Mouse (Mus musculus): ENCODE measurements around the gene Map2k2.
"Not testable (repeated sequence)": the region's sequence is repeated elsewhere in the genome, so short reads cannot be mapped to it uniquely, and the experiment has no call there.

Map2k2 gene

DNA sequence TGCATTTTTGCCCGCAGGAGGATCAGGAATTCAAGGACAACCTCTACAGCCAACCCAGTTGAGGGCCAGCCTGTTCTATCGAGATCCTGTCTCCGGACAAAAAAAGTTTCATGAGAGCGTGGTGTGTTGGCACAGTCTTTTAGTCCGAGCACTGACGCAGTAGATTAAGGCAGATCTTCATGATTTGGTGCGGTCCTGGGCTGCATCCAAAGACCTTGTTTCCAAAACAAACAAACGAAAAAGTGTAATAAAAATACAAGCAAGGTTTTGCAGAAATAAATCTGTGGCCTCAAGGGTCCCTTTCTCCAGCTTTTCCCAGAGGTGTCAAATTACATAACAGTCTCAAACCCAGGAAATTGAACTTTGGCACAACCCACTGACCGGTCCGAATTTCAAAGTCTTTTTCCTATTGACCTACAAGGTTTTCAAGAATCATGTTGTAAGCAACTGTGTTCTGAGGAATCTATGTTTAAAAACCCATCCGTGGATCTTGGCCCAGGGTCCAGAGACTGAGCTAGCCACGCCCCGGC lies 70.3 kb downstream of the Map2k2 start:
- no peak for DNase-seq (ENCODE audit: extremely low read depth, low read depth)

DNA sequence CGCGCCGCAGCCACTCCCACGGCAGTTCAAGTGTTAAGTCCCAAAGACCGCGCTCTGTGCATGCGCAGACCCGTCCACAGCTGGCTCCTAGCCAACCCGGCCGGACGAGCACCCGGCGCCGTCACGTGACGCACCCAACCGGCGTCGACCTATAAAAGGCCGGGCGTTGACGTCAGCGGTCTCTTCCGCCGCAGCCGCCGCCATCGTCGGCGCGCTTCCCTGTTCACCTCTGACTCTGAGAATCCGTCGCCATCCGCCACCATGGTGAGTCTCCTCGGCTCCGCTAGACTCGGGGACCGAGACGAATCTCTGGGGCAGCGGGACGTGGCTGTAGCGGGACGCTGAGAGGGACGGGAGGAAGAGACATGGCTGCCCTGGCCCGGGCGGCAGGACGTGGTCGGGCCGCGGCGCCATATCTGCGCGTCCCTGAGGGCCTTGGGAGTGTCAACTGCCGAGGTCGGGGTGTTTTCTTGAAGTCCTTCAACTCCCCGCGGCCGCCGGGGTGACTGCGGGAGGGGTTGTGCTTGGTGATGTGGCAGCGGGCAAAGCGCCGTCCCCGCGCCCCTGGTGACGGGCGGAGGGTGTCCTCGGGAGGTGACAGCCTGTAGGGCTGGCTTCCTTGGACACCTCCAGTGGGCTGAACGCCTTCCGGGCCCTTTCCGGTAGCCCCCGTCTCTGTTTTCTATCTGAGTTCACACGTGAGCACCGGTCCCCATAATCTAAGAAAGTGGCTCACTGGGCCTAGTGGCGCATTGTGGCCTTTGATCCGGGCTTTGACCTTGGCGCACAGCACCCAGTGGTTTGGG lies 71.0 kb downstream of the Map2k2 start, which contains the start of gene Eef2:
Gene Eef2 (plus strand): TSS at position 166 of the 806 bp plus-strand sequence.
- DNase-seq (ENCODE audit: extremely low read depth, low read depth): peak; percentile 79

DNA sequence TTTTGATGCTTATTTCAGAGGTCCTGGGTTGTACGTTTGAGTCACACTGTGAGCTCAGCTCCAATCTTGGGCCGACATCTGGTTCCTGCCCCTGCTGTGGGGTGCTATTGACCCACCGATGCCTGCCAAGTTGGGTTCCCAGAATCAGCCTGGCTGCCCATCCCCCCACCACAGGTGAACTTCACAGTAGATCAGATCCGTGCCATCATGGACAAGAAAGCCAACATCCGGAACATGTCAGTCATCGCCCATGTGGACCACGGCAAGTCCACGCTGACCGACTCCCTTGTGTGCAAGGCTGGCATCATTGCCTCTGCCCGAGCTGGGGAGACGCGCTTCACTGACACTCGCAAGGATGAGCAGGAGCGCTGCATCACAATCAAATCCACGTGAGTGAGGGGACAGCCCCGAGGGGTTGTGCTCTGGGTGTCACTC lies 71.8 kb downstream of the Map2k2 start:
- DNase-seq (ENCODE audit: extremely low read depth, low read depth): no peak

DNA sequence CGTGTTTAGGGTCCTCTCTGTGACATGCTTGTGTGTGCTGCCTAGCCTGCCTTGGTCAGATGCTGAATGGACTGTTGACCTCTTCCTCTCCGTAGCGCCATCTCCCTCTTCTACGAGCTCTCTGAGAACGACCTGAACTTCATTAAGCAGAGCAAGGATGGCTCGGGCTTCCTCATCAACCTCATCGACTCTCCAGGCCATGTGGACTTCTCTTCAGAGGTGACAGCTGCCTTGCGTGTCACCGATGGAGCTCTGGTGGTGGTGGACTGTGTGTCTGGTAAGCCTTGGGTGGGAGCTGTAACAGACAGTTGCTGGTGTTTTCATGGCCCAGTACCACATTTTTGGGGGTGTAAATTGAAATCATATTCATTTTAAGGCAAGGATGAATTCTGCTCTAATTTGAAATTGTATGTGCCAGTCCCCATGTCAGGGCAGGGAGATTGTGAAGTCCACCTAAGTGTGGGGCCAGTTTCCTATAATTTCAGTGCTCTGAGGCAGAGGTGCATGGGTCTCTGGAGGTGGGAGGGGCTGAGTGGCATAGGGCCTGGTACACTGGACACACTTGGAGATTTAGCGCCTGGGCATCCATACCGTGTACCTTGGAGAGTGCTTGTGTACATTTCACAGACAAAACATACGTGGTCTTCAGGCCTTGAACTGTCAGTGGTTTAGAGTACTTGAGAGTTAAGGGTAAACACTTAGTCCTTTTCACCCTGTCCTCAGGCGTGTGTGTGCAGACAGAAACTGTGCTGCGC lies 72.4 kb downstream of the Map2k2 start:
- no peak for DNase-seq (ENCODE audit: extremely low read depth, low read depth)

DNA sequence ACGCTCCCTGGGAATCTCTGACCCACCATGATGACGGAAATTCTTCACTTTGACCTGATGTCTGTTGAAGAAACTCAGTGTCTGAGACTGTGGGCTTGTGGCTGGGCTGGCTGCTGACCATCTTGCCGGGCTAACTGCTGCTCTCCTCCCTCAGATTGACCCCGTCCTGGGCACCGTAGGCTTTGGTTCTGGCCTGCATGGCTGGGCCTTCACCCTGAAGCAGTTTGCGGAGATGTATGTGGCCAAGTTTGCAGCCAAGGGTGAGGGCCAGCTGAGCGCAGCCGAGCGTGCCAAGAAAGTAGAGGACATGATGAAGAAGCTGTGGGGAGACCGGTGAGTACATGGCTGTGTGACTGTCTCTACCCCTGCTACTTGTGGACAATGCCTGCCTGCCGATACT lies 73.2 kb downstream of the Map2k2 start:
- DNase-seq (ENCODE audit: extremely low read depth, low read depth): no peak

DNA sequence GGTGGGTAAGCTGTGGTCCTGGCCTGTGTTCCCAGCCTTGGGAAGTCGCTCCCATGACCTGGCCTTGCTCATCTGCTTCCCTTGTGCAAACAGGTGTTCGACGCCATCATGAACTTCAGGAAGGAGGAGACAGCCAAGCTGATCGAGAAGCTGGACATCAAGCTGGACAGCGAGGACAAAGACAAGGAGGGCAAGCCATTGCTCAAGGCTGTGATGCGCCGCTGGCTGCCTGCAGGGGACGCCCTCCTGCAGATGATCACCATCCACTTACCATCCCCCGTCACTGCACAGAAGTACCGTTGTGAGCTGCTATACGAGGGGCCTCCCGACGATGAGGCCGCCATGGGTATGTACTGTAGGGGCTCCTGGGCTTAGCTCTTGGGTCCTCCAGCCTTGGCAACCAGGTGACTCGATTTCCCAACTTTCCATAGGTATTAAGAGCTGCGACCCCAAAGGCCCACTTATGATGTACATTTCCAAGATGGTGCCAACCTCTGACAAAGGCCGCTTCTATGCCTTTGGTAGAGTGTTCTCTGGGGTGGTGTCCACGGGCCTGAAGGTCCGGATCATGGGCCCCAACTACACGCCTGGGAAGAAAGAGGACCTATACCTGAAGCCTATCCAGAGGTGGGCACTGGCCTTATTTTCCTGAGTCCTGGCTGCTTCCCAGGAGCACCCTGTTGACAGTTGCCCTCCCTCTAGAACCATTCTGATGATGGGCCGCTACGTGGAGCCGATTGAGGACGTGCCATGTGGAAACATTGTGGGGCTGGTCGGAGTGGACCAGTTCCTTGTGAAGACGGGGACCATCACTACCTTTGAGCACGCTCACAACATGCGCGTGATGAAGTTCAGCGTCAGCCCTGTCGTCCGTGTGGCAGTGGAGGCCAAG lies 74.0 kb downstream of the Map2k2 start:
- no peak for DNase-seq (ENCODE audit: extremely low read depth, low read depth)

DNA sequence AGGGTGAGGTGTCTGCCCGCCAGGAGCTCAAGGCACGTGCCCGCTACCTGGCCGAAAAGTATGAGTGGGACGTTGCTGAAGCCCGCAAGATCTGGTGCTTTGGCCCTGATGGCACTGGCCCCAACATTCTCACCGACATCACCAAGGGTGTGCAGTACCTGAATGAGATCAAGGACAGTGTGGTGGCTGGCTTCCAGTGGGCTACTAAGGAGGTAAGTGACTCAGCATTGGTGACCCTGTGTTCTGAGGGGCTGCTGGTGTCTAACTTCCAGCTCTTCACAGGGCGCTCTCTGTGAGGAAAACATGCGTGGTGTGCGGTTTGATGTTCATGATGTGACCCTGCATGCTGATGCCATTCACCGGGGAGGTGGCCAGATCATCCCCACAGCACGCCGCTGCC lies 75.2 kb downstream of the Map2k2 start:
- DNase-seq (ENCODE audit: extremely low read depth, low read depth): no peak

DNA sequence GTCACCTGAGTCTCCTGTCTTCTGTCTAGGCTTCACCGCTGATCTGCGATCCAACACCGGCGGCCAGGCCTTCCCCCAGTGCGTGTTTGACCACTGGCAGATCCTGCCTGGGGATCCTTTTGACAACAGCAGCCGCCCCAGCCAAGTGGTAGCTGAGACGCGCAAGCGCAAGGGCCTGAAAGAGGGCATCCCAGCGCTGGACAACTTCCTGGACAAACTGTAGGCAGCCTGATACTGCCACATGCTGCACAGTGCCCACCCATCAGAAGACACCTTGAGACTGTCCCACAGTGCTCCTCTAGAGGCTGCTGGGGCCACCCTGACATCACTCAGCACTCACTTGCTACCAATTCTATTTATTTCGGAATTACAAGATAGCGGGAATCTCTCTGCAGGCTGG lies 76.1 kb downstream of the Map2k2 start:
- not testable (repeated sequence) for DNase-seq (ENCODE audit: extremely low read depth, low read depth)

DNA sequence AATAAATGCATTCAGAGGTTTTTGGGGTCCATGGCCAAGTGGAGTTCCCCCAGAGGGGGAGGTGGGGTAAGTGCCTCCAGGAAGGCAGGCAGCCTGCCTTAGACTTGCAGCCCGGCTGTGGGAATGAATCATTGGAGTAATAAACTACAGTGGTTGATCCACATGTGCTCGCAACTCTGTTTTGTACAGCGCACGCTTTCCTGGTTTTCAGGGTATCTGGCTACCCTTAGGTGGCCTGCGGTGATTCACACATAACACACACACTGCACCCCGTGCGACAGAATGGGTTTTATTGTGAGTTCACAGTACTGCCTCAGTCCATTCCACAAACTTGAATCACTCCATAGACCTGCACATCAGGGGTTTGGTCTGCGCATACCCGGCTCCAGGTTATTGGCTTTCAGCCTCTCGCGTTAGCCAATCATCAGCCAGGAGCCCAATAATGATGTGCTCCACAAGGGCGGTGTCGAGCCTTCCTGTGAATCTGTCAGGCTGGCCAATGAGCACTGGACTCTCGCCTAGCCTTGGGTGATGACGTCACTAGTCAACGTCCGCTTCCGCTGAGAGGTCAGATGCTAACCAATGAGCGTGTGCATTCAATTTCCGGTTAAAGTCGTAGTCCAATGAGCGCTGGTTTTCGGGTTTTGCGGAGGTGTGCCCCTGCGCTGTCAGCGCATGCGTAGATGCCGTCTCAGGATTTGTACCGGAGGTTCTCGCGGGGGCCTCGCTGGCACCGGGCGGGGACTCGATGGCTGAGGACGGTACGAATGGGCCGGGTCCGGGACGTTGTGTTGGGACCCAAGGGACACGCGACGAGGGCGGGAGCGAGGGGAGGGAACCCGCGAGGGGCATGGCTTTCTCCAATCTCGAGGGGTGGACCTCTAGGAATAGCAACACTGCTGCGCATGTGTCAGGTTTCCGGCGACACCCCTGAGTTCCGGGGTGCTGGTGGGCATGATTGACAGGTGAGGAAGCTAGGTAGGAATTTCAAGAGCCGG lies 76.9 kb downstream of the Map2k2 start, which contains the start of gene Dapk3:
Gene Dapk3 (plus strand): TSS at position 670 of the 998 bp plus-strand sequence.
- DNase-seq (ENCODE audit: extremely low read depth, low read depth): peak; percentile 99
